Mouse (Mus musculus): ENCODE measurements around the gene St3gal2. TPM values are rescaled to one million over a fixed set of nuclear protein-coding genes. Genes with fewer than 3 reads are reported as not detected.

St3gal2 gene
- 48.0 and 56.7 TPM in 2 replicates for polyA plus RNA-seq (2012; rRNA removed)

DNA sequence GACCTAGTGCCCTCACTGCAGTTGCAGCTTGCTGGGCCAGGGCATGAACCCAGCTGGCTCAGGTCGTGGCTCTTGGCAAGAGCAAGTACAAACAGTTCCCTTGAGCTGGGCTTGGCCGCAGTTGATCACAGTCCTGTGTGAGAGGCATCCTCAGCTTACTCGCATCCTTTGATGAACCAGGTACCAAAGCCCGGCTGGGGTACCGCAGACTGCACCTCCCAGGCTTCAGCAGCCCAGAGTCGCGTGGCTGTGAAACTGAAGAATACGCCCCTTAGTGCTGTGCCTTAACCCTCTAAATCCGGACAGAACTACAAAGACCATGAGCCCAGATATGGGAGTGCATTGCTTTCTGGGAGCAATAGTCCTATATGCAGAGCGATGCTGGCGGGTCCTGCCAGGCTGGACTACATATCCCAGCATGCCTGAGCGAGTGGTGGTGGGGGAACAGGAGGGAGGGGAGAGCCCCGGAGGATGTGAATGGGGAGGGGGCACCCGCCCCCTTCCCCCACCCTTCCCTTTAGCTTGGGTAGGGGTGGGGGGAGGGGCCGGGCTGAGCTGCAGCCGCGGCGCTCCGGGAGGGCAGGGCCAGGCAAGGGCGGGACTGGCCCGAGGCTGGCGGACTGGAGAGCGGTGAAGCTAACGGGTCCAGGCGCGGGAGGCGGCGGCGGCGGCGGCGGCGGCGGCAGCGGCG, at the start of gene St3gal2:
St3gal2 (plus strand) TSS at position 582 of the 691 bp plus-strand sequence.
- peak; percentile 93 to 94 for DNase-seq (ENCODE audit: extremely low spot score in 1 of 2, low spot score in 1 of 2)

DNA sequence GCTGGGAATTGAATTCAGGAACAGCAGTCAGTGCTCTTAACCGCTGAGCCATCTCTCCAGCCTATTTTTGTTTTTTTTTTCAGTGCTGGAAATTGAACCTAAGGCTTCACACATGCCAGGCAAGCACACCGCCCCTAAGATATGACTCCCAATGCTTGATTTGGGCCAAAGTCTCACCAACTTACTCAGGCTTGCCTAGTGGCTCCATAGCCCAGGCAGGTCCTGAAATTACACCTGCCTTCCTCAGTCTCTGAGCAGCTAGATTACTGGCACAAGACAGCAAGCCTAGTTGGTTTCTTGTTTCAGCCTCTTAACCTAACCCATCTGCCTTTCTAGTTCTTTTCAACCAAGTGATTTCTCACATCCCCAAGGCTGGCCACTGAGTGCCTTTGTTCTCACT, 49.2 kb upstream of the St3gal2 start:
- DNase-seq (ENCODE audit: extremely low spot score in 1 of 2, low spot score in 1 of 2), result no peak

- no peak for DNase-seq (ENCODE audit: extremely low spot score in 1 of 2, low spot score in 1 of 2)
These were observed 41.9 kb upstream of the St3gal2 start for GRCm38 (mm10) chr8:110877862-110878261.

- peak in 1 of 2 experiments; percentile 47 for DNase-seq (ENCODE audit: extremely low spot score in 1 of 2, low spot score in 1 of 2)
These were observed 37.9 kb upstream of the St3gal2 start for GRCm38 (mm10) chr8:110881741-110882310.

- DNase-seq (ENCODE audit: extremely low spot score in 1 of 2, low spot score in 1 of 2), result no peak
These were observed 35.9 kb upstream of the St3gal2 start for GRCm38 (mm10) chr8:110883824-110884223.

DNA sequence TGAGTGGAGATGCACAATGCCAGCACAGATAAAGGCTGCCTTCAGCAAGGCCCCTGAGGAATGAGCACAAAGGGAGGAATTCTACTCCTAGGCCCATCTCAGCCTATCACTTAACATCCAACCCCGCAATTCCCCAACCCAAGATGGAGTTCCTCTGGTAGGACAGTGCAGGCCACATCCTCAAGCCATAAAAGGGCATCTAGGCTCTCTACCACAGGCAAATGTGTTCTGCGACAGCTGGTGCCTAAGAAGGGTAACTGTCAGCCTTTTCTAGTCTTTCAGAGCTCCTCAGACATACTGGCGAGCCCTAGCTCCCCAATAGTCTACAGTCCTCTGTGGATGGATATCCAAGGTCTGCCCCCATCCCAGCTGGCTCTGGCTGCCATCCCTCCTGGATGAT, 33.1 kb upstream of the St3gal2 start:
- DNase-seq (ENCODE audit: extremely low spot score in 1 of 2, low spot score in 1 of 2), result no peak

GRCm38 (mm10) chr8:110887551-110887950, 32.2 kb upstream of the St3gal2 start:
- no peak for DNase-seq (ENCODE audit: extremely low spot score in 1 of 2, low spot score in 1 of 2)

GRCm38 (mm10) chr8:110888441-110888840, 31.3 kb upstream of the St3gal2 start:
- peak in 1 of 2 experiments; percentile 27 for DNase-seq (ENCODE audit: extremely low spot score in 1 of 2, low spot score in 1 of 2)

DNA sequence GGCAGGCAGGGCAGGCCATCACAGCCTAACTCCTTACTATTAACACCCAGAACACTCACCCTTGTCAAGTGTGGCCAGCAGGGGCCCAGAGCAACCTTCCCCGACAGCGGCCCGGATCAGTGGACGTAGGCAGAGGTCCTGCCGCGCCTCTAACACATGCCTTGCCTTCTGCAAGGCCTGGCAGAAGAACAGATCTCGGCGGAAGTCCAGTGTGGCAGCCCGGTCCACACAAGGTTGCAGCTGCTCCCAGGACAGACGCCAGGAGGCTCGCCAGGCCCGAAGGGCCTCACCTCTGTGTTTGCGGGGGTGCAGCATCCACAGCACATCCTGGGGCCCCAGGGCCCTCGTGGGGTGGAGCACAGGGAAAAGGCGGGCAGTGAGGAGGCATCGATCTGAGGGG, 30.9 kb upstream of the St3gal2 start:
- no peak for DNase-seq (ENCODE audit: extremely low spot score in 1 of 2, low spot score in 1 of 2)

- DNase-seq (ENCODE audit: extremely low spot score in 1 of 2, low spot score in 1 of 2), result no peak
These were observed 29.7 kb upstream of the St3gal2 start for GRCm38 (mm10) chr8:110889904-110890470.

DNA sequence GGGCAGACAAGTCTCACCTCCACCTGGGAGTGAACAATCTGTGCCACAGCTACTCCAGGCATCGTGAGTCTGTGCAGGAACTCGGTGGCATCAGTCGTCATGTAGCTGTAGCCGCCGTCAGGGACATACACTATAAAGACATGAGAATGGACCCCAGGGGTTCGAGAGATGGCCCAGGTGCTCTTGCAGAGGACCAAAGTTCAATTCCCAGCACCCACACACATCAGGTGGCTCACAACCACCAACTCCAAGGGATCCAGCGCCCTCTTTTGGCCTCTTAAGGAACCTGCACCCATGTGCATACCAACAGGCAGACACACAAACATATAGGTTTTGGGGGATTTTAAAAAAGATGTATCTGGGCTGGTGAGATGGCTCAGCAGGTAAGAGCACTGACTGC, 27.7 kb upstream of the St3gal2 start:
- DNase-seq (ENCODE audit: extremely low spot score in 1 of 2, low spot score in 1 of 2), result no peak

- no peak for DNase-seq (ENCODE audit: extremely low spot score in 1 of 2, low spot score in 1 of 2)
These were observed 26.8 kb upstream of the St3gal2 start for GRCm38 (mm10) chr8:110892913-110893312.

GRCm38 (mm10) chr8:110894851-110895250, 24.9 kb upstream of the St3gal2 start:
- DNase-seq (ENCODE audit: extremely low spot score in 1 of 2, low spot score in 1 of 2), result no peak

DNA sequence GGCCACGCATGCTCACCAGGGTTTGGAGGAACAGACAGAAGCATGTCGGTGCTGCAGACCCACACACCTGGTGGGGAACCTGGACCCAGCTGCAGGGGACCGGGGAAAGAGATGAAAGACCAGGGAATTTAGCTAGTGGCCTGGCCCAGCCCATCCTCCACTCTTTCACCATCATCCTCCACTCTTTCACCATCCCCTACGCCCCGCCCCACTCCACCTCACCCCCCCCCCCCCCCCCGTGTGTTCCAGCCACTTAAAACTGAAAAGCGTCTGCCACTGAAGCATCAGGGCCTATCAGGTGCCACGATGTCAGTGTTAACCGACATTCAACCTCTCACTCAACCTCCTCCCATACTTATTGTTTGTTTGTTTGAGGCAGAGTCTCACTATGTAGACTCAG, 24.5 kb upstream of the St3gal2 start:
- no peak for DNase-seq (ENCODE audit: extremely low spot score in 1 of 2, low spot score in 1 of 2)

DNA sequence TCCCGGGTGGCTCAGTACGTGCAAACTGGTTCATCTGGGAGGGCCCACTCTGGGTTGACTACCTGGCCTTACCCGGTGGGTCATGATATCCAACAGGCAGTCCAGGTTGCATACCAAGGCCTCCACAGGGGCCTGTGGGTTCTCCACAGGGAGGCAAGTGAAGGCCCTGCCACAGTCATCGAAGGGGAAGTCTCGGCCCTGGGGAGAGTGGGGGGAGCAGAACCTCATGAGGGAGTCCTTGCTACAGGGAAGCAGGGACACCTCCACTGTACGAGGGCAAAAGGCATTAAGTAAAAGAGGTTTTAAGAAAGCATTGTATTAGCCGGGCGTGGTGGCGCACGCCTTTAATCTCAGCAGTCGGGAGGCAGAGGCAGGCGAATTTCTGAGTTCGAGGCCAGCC, 23.9 kb upstream of the St3gal2 start:
- no peak for DNase-seq (ENCODE audit: extremely low spot score in 1 of 2, low spot score in 1 of 2)

- no peak for DNase-seq (ENCODE audit: extremely low spot score in 1 of 2, low spot score in 1 of 2)
These were observed 22.2 kb upstream of the St3gal2 start for GRCm38 (mm10) chr8:110897495-110897894.

DNA sequence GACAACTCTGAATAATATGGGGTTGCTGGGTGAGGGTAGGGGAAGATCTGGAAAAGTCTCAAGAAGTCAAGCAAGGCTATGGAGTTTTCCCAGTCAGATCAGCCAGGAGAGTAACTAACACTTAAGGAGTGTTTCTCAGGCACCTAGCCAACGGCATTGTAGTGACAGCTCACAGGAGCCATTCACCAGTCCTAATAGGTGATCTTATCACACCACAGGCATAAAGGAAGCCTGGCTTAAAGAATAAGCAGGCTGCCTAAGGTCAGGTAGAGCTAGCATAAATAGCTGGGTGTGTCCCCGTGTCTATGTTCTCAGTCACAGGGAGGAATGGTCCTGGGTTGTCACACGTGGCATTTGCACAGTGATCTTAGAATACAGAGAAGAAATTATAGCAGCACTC, 18.7 kb upstream of the St3gal2 start:
- no peak for DNase-seq (ENCODE audit: extremely low spot score in 1 of 2, low spot score in 1 of 2)

GRCm38 (mm10) chr8:110901839-110902578, 17.7 kb upstream of the St3gal2 start, which contains the start of gene Fuk:
Fuk (minus strand) TSS chr8:110902488.
- DNase-seq (ENCODE audit: extremely low spot score in 1 of 2, low spot score in 1 of 2), result peak; percentile 59 to 89

DNA sequence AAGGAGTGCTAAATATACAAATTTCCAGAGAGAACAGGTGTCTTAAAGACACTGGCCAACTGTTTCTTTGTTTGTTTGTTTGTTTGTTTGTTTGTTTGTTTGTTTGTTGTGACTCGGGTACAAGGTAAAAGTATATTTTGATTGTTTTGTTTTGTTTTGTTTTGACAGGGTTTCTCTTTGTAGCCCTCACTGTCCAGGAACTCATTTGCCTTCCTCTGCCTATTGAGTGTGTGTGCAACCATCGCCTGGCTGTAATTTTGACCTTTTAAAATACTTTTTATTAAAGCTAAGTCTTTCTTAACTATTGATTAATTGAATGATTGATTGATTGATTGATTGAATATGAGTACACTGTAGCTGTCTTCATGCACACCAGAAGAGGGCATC, 17.1 kb upstream of the St3gal2 start:
- no peak for DNase-seq (ENCODE audit: extremely low spot score in 1 of 2, low spot score in 1 of 2)

DNA sequence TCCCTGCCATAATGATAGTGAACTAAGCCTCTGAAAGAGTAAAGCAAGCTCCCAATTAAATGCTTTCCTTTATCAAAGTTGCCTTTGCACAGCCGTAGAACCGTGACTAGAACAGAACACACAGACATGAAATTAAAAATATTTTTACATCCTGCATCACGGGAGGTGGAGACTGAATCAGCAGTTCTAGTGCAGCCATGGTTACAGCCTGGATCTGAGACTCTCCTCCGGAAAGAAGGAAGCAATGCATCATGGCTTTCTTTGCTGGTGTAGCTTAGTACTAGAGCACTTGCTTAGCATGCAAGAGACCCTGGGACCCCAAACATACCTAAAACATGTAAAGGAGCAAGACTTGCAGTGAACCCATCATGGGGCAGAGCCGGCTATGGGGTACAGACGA, 14.3 kb upstream of the St3gal2 start:
- peak in 1 of 2 experiments; percentile 39 for DNase-seq (ENCODE audit: extremely low spot score in 1 of 2, low spot score in 1 of 2)

- DNase-seq (ENCODE audit: extremely low spot score in 1 of 2, low spot score in 1 of 2), result no peak
These were observed 13.0 kb upstream of the St3gal2 start for GRCm38 (mm10) chr8:110906682-110907081.
